Mouse (Mus musculus) kidney, postnatal 10 days (tissue): ENCODE data around the gene Nek8.

ENCODE experiments used
- DNase-seq: peaks from one replicate; pipeline ENCODE4 v3.0.0; 2021; ENCODE audit warnings: mixed read lengths

Gene Nek8

DNA sequence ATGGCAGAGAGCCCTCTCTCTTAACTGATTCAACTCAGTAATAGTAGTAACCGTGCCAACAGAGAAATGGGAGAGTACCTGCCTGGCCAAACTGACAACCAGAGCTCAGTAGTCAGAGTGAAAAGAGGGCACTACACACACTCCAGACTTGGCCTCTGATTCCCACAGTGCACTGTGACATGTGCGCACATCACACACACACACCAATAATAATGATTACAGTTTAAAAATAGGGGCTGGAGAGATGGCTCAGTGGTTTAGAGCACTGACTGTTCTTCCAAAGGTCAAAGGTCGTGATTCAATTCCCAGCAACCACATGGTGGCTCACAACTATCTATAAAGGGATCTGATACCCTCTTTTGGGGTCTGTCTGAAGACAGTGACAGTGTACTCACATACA lies 38.5 kb downstream of the Nek8 start:
- no peak for DNase-seq

- DNase-seq: no peak
Observed at GRCm38 (mm10) chr11:78137584-78137983, 38.9 kb downstream of the Nek8 start.

DNA sequence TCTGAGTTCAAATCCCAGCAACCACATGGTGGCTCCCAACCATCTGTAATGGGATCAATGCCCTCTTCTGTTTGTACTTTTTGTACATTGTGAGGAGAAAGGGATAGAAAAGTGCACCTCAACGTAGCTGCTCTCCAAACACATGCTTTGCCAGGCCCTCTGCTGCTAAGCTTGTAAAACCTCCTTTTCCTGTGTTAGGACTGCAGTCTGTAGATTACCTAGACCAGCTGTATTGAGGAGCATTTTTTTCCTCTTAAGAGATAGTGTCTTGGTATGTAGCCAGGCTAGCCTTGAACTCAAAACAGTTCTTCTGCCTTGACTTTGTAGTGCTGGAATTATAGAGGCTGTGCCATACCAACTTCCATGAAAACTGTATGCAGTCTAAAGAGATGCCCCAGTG lies 40.3 kb downstream of the Nek8 start:
- no peak for DNase-seq

GRCm38 (mm10) chr11:78135314-78135713 lies 41.2 kb downstream of the Nek8 start:
- peak; percentile 25 for DNase-seq

- no peak for DNase-seq
Observed at GRCm38 (mm10) chr11:78134344-78134743, 42.1 kb downstream of the Nek8 start.

GRCm38 (mm10) chr11:78133915-78134314 lies 42.6 kb downstream of the Nek8 start:
- no peak for DNase-seq

- no peak for DNase-seq
Observed at GRCm38 (mm10) chr11:78129458-78129857, 47.0 kb downstream of the Nek8 start.

GRCm38 (mm10) chr11:78126739-78127138 lies 49.7 kb downstream of the Nek8 start:
- DNase-seq: no peak

GRCm38 (mm10) chr11:78125691-78126090 lies 50.8 kb downstream of the Nek8 start:
- no peak for DNase-seq

DNA sequence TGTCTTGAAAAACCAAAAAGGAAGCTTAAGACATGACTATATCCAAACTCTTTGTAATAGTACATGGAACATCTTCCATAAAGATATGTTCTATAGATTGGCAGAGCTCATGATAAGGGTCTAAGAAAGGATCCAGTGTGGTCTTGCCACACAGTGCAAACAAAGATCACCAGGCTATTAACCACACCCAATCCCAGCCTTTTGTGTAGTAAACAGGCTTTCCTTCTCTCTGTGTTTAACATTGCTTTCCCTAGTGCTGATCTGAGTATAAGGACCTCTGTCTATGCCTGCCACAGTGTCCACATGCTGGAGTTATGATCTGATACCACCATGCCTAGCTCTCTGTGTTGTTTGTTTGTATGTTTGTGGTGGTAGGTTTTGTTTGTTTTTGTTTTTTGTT lies 52.7 kb downstream of the Nek8 start:
- no peak for DNase-seq

DNA sequence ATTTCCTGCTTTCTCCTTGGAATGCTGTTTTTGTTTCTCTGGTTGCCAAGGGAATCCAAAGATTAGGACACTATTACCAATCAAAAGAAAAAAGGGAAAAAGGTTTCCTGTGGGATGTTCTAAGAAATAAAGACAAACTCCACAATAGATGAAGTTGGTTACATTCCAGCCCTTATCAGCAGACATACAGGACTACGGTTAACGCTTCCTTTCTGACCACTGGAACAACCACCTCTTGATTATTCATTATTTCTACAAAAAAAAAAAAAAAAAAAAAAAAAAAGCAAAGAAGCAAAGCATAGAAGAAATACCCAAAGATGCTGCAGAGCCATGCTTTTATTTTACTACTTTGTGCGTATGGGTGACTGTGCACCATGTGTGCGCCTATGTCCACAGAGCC lies 53.7 kb downstream of the Nek8 start:
- DNase-seq: no peak

DNA sequence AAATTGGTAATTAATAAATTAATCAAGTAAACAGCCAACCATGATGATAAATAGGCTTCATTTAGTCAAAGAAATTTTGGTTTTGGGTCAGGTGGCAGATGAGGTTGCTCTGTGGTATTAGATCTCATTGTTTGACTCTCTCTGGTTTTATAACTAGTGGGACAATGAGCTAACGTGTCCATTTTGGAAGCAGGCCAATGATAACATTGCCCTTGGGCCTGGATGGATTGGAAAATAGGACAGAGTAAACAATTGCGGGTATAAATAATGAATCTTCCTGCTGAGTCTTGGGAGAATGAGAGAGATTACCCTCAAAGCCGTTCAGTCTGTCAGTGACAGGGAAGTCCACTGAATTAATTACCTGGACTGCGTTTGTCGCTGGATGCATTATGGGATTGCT lies 55.3 kb downstream of the Nek8 start:
- peak; percentile 43 for DNase-seq

DNA sequence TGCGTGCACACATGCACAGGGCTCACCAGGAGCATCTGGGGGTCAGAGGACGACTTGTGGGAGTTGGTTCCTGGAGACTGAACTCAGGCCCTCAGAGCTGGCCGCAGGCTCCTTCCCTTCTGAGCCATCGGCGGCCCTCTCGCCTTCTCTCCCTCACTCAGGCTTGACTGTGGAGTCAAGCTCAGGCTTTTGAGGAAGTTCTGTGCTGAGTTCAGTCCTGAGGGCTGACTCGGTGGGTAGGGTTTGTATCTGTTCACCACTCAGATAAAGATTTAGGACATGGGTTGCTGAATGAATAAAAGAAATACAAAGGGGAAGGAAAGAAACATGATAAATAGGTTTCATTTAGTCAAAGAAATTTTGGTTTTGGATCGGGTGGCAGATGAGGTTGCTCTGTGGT lies 56.6 kb downstream of the Nek8 start:
- no peak for DNase-seq

GRCm38 (mm10) chr11:78118467-78118866 lies 58.0 kb downstream of the Nek8 start:
- no peak for DNase-seq

DNA sequence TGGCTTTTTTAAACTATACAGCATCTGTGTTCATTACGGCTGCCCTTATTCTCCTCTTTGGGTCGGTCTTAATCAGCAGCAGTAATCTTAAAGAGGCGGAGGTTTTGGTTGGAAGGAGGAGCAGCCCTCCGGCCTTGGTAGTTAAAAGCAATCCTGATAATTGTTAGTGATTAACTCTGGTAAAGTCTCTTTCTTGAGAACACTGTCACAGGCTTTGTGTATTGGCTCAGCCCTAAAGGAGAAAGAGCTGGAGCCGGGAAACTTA lies 60.4 kb downstream of the Nek8 start:
- DNase-seq: no peak
